Mouse (Mus musculus) thymus, postnatal 14 days (tissue): ENCODE data around the gene Ddx56.
"Not testable (repeated sequence)": the region's sequence is repeated elsewhere in the genome, so short reads cannot be mapped to it uniquely, and the experiment has no call there.

Source experiments
- DNase-seq: peaks from one replicate; pipeline ENCODE4 v3.0.0; 2021

Gene Ddx56

GRCm38 (mm10) chr11:6261434-6262082 lies 6.0 kb downstream of the Ddx56 start:
- peak; percentile 75 for DNase-seq

GRCm38 (mm10) chr11:6259413-6259812 lies 8.2 kb downstream of the Ddx56 start:
- no peak for DNase-seq

- DNase-seq: no peak
These were observed 11.0 kb downstream of the Ddx56 start for GRCm38 (mm10) chr11:6256490-6257072.

- not testable (repeated sequence) for DNase-seq
These were observed 13.0 kb downstream of the Ddx56 start for GRCm38 (mm10) chr11:6254602-6255001.

- DNase-seq: no peak
These were observed 14.7 kb downstream of the Ddx56 start for GRCm38 (mm10) chr11:6252824-6253223.

GRCm38 (mm10) chr11:6252248-6252647 lies 15.3 kb downstream of the Ddx56 start:
- no peak for DNase-seq

- no peak for DNase-seq
These were observed 22.9 kb downstream of the Ddx56 start for GRCm38 (mm10) chr11:6244707-6245106.

- no peak for DNase-seq
These were observed 34.5 kb downstream of the Ddx56 start for GRCm38 (mm10) chr11:6233025-6233424.

GRCm38 (mm10) chr11:6230012-6230411 lies 37.6 kb downstream of the Ddx56 start, which contains the start of gene Npc1l1:
Gene Npc1l1 (minus strand): TSS chr11:6230143.
- DNase-seq: no peak

GRCm38 (mm10) chr11:6224541-6225229 lies 42.9 kb downstream of the Ddx56 start:
- DNase-seq: no peak

- DNase-seq: no peak
These were observed 45.4 kb downstream of the Ddx56 start for GRCm38 (mm10) chr11:6222187-6222586.

GRCm38 (mm10) chr11:6219967-6220366 lies 47.6 kb downstream of the Ddx56 start:
- no peak for DNase-seq

GRCm38 (mm10) chr11:6218189-6218896 lies 49.2 kb downstream of the Ddx56 start:
- no peak for DNase-seq

- no peak for DNase-seq
These were observed 50.7 kb downstream of the Ddx56 start for GRCm38 (mm10) chr11:6216834-6217233.
